Mouse (Mus musculus): ENCODE results near the gene Gfm2.

DNA sequence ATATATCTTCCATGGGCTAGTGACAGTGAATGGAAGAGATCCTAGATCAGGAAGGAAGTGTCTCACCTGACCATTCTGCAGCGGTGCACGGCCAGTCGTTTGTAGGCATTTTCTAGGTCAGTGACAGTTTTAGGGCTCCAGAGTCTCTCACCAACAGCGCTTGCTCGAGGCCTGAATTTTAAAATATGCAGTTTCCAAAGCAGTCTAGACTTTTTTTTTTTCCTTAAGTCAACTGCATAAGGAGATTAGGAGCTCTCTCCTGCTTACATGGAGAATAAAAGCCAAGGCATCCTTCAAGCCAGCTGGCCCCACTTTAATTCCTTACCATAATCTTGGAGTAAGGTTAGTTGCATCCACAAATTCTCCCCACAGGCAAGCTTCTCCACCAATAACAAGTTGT, 39.0 kb downstream of the Gfm2 start:
- TF ChIP-seq POLR2A (IDR thresholded peaks at IDR 0.05; ENCODE audit: low read depth, low read length) (no peak), CTCF (IDR thresholded peaks at IDR 0.05; ENCODE audit: extremely low read depth, insufficient read length, insufficient replicate concordance, low read depth, low read length) (no peak)

Data from small intestine, adult 2 months (tissue).